Mouse (Mus musculus) monocyte, adult 5-6 weeks (primary cell): ENCODE data around the gene Lyrm4. TPM values are rescaled to one million over a fixed set of nuclear protein-coding genes. Genes with fewer than 3 reads are reported as not detected.
A peak's percentile ranks its signal among the peaks of the same experiment; 100 is the strongest.

Experiments
- ATAC-seq: fragments of 153-309, 156-312 bp; replicated peaks from 2 replicates; pipeline ENCODE4 v1.8.0; 2017; ENCODE audit warnings: mild to moderate bottlenecking; ENCODE audit not compliant: low TSS enrichment, insufficient number of reproducible peaks, severe bottlenecking, poor library complexity, low FRiP score
- total RNA-seq: library from RNA; stranded (forward); fragments of 200-1000, 200-491, 200-594 nt; gene quantifications from 3 replicates; pipeline ENCODE4 v1.2.3, GENCODE M21; 2017

Gene Lyrm4
- total RNA-seq, 1 experiment from 2014 or later = 6.6 TPM

DNA sequence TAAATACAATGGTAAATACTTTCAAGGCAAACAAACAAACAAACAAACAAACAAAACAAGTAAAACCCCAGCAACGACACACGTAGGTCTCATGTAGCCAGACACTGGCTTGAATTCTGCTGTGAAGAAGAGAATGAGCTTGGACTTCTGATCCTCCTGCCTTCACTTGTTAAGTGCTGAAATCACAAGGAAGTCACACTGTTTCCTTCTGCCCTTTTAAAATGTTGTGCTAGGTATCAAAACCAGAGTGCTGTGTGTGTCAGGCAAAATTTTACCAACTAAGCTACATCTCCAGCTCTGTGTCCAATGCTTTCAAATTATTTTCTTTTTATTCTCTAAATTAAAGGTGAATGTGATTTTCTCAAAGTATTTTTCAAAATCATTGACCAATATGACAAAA is 6.0 kb downstream of the Lyrm4 start:
- ATAC-seq = no peak

DNA sequence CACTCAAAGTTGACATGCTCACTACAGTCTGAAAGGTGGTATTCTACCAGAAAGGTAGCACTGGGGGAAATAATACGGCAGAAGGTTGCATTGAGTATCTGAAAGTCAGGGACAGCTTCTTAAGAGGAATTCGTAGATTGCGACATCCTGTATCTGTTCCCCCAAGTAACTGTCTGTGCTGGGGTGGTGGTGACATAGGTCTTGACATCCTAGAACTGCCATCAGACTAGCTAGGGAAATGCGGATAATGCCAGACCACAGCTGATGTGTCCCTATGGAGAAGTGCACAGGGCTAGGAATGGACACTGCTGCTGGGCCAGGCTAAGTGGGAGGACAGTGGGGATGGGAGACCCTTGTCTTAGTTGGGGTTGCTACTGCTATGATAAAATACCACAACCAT is 8.8 kb downstream of the Lyrm4 start:
- 0 out of 2 replicates have a peak, but pooled peaks have one; percentile 9 for ATAC-seq

GRCm38 (mm10) chr13:36105591-36105990 is 11.7 kb downstream of the Lyrm4 start:
- no peak for ATAC-seq

GRCm38 (mm10) chr13:36096684-36097383 is 20.5 kb downstream of the Lyrm4 start:
- ATAC-seq = no peak

GRCm38 (mm10) chr13:36088168-36088567 is 29.2 kb downstream of the Lyrm4 start:
- ATAC-seq = no peak

DNA sequence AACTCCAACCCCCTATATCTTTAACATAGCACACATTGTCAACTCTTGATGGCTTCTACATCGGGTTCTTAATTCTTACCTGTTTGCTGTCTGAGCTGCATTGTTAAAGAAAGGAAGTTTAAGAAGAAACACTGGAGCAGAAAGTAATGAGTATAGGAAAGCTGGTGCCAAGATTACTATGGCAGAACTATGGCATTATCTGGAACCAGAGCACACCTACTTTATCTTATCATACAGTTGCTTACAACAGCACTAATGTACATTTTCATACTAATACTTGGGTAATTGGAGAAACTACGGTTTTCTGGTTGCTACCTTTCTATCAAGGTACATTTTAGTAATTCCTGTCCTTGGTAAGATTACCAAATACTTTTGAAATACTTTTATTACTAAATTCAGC is 29.9 kb downstream of the Lyrm4 start:
- ATAC-seq = no peak

- ATAC-seq = no peak
Observed at GRCm38 (mm10) chr13:36086608-36087391, 30.5 kb downstream of the Lyrm4 start.

DNA sequence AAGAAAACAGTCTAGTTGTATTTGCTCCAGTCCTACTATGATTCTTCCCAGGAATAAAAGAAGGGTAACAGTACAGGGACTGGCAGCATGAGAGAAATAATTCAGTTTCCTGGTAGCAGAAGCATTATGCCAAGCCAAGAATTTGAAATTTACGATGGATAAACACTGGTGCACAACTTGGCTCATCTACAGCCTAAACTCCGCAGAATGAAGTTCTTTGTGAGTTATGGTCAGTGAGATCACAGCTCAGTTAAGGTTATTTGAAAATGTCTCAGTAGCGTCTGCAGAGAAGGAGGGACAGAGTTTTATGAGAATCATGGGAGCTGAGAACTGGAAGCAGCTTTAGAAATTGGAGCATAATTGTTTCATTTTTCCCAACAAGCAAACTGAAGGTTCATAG is 31.4 kb downstream of the Lyrm4 start:
- ATAC-seq = no peak

DNA sequence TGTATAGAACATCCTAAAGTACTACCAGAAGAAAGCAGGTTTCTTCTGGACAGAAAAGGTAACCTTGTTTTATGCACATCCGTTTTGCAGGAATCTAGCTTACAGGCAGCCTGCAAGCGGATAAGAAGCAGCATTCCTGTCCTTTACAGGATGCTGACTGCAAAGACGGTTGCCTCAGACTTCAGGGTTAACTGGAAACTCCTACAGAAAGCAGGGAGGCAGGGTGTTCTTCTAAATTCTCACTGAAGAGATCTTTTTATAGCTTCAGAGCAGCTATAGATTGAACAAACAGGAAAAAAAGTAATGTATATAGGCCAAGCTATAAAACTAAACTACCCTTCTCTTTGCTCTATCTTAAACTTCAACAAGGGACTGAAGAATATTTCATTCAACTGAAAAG is 32.6 kb downstream of the Lyrm4 start:
- ATAC-seq = no peak

DNA sequence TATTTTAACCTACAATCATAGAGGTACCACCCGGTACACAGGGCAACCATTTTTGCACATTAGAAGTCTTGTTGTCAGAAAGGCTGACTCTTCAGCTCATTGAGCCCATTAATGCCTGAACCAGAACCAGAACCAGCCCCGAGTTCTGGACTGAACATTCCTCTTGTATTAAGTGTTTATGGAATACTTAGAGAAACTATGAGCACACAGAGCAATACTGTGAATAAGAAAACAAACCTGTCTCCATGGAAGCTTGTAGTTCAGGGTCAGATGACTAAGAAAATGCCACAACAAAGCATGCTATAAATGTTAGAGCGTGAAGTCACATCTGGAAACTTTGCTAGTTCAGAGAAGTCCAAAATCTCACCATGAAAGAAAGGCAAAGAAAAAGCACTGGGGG is 35.7 kb downstream of the Lyrm4 start:
- no peak for ATAC-seq

GRCm38 (mm10) chr13:36074484-36074883 is 42.8 kb downstream of the Lyrm4 start:
- no peak; the same call in 1 of the 2 replicates for ATAC-seq

GRCm38 (mm10) chr13:36066676-36067075 is 50.6 kb downstream of the Lyrm4 start:
- no peak for ATAC-seq

GRCm38 (mm10) chr13:36057489-36057888 is 59.8 kb downstream of the Lyrm4 start:
- ATAC-seq = no peak

- no peak for ATAC-seq
Observed at GRCm38 (mm10) chr13:36056925-36057324, 60.4 kb downstream of the Lyrm4 start.

DNA sequence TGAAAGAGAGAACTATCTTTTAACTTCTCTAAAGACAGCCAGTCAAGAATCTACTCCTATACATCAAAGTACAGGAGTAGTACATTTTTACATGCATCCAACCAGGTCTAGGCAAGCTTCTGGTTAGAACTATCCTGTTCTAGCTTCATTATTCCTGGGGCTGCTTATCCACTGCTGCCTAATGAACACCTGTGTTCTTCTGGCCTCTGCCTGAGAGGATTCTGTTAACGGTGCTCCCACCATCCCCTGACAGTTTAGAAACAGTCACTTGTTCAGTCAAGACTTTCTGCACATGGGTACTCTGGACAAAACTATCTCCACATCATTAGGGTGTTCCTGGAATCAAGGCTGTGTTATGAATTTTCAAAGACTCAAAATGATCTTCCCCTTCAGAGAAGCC is 60.8 kb downstream of the Lyrm4 start:
- ATAC-seq = no peak

GRCm38 (mm10) chr13:36035528-36035927 is 81.8 kb downstream of the Lyrm4 start:
- ATAC-seq = no peak

DNA sequence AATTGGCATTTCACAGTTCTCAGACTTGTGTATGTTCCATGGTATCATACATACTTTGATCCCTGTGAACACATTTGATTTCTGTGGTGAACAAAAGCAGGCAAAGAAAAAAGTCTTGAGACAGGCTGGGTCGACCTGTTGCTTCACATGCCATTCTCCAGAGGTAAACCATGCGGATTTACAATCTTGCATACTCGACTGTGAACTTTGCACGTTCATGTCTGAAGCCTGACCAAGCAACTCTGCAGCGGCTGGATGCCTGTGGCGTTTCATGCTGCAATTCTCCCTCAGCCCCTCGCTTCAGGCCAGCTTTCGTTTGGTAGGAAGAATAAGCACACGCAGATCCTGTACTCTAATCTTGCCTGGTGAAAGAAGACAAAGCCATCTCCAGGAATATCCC is 85.4 kb downstream of the Lyrm4 start:
- no peak for ATAC-seq

DNA sequence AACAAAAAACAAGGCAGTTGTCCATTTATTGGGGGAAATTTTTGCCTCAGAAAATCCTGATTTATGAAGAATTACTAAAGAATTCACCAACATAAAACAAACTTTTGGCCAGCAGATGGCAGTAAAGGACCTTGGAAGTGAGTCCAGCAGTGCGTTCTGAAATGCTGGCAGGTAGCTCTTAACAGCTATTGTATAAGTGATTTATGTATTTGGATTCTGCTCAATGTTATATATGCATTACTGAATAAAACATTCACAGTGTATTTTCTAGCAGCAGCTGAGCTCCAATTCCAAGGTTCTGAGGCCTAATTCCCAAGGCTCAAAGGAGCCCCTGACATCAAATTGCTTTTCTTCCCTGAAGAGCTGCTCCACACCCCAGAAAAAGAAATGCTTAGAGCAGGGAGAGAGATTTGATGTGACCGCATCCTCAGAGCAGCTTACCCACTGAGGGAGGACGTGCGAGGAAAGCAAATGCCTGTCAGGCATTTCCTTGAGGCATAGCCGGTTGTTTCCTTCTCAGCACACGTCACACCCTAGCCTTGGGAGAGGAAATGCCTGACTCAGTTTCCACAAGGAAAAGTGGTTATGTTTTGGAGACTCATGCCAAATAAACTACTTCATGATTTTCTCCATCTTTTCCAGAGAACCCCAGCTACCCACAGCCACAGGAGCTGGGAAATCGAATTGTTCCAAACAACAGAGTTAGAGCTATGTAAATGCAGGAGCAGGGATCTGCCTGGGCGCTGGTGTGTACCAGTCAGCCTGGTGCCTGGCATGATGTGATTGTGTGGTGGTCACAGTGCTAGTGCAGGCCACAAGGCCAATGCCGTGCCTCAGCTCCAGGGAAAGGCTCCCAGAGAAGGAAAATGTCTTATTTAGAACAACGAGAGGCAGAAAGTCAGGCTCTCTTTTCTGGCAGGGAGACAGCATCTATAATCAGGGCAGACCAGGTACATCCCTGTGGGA is 97.7 kb downstream of the Lyrm4 start:
- no peak for ATAC-seq

DNA sequence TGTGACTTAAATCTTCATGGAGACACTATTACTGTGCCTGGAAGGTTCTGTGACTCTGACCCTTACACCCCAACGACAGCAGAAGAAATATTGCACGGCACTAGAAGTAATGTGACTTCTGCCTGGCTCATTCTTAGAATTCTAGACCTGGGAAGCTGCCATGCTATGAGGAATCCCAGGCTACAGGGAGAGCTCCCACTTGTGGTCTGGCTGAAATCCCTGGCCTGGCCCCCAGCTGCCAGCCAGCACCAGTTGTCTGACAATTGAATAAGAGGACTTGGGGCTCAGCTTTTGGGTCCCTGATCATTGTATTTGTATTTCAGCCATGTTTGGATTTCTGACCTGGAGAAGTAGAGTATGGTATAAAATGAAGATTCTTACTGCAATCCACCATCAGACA is 99.3 kb downstream of the Lyrm4 start:
- no peak for ATAC-seq
